17 mouse cellular contexts compared by ENCODE assay signal in genomic region chr5:42065090-42065489, GRCm38 (mm10).
"Had no signal": no experiment of that assay in that cellular context is flagged by ENCODE, and none has a peak within 500 bp of the region (broad histone marks: within the 10 kb centered on the region; RNA-seq: fewer than 3 reads in every experiment).

No protein-coding gene starts in this region.

- ATAC-seq: hindbrain, embryonic 16.5 days; inflammation-experienced regulatory T-cells, adult 6 months; intestine, embryonic 15.5 days; intestine, postnatal 0 days had no signal

- DNase-seq: gastrocnemius, postnatal 14 days; gastrocnemius, postnatal 36 days; heart, adult 11 months; heart, adult 2 months; heart, postnatal 10 days; heart, postnatal 4 days; kidney, adult 18-20 months; kidney, adult 8-10 months; kidney, postnatal 10 days; kidney, postnatal 25 days; kidney, postnatal 4 days; liver; liver, embryonic 13.5 days had no signal
